Mouse (Mus musculus): ENCODE measurements around the gene Rnf114.

Rnf114 gene

DNA sequence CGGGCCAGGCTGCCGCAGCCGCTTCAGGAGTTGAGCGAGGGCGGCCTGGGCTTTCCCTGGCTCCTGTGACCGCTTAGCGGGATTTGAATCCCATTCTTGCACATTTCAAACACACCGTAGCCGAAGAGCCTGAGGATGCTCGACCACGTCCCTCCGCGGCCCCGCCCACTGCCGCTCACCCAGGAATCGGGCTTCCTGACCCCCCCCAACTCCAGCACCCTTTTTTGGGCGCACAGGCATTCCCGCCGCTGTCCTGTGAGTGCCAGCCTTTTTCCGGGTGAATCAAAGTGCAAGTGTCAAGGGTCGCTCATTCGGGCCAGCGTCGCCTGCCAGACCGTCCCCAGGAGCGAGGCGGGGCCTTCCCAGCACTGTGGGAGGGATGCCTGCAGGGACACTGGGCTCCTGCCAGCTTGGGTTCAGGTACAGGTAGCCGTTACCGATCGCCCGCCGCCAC lies 11.5 kb downstream of the Rnf114 start:
- DNase-seq (ENCODE audit: low spot score): peak; percentile 47

DNA sequence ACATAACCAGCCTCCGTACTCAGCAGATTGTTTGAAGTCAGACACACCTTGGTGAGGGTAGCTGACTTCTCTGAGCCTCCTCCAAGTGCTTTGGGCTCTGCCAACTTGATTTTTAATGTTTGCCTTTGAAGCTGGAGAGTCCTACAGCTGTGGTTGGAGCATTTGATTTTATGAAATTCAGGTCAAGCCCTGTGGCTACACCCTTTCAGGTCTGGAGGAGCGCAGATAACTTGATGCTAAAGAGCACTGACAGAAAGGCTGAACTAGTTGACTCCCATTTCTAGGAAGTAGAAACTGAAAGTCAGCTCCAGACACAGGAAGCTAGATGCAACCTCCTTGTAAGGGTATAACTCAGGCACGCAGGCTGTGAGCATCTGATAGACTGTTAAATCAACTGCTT lies 12.7 kb downstream of the Rnf114 start:
- DNase-seq (ENCODE audit: low spot score): no peak

DNA sequence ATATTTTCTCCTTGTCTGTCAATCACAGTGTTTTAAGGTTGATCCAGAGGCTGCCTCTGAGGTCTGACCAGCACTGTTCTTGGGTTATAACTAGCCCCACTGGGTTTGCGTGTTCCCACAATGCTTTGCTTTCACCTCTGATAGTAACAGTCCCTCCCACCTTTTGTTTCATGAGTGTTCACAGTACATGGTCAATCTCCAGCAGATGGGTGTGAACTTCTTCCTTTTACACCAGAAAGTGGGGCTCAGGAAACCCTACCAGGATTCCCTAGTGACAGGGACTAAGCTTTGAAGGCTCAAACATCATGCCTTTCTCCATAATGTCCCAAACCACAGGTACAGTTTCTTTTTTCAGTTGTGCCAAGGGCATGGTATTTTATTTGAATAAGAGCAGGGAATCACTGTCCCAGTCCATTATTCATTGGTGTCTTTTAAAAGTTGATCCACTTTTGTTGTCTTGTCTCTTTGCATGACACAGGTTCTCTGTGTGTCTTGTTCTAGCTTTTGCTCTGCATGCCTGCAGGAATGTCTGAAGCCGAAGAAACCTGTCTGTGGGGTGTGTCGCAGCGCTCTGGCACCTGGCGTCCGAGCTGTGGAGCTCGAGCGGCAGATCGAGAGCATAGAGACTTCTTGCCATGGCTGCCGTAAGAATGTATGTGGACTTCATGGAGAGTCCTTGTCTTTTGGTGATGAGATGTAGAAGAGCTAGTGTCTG lies 14.3 kb downstream of the Rnf114 start:
- DNase-seq (ENCODE audit: low spot score): no peak

DNA sequence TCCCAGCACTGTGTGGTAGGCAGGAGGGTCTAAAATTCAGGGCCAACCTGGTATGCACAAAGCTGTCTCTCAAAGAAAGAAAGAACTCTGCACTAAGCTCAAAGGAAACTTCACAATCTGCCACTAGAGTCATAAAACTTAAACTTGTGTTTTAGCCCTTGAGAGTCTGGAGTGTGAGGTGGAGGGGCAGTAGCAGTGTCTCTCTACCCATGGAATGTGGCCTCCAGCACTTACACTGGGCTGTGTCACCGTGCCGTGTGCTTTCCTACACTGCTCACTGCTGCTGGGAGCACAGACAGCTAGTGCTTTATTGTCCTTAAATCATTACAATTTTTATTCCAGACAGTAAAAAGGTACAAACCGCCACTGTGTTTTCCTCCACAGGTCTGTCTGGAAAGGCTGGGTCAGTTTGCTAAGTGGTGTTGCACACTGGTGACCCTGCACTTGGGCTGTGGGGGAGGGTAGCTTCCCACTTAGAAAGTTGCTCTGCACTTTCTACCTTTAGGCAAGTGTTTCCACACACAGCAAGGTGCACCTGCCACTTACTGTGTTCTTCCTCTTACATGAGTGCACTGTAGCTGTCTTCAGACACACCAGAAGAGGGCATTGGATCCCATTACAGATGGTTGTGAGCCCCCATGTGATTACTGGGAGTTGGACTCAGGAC lies 15.4 kb downstream of the Rnf114 start:
- no peak for DNase-seq (ENCODE audit: low spot score)

DNA sequence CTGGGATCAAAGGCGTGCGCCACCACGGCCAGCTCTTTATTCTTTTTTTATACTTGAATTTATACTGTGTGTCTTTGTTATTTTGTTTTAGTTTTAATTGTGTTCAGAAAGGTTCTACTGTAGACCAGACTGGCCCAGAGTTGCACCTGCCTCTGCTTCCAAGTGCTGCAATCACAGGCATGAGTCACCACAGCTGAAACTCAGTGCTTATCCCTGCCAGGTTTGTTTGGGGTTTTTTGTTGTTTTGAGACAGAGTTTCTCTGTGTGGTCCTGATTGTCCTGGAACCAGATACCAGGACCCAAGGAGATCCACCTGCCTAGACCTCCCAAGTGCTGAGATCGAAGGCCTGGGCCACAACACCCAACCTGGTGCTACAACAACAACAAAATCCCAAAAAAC lies 16.1 kb downstream of the Rnf114 start:
- DNase-seq (ENCODE audit: low spot score): no peak

DNA sequence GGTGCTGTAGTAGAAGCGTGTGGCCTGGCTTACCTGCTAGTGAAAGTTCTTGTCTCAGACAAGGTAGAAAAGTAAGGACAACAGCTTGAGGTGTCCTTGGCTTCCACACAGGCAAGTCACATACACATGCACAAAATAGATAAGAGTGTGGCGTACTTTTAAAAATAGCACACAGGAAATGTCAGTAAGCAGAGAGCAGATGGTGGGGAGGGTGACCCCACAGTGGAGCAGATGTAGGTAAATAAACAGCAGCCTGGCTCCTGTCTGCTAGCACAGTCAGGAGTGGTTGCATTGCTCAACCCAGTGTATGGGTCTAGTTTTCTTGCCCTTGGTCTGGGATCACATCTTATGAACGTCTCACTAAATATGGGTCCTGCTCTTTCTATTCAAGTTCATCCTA lies 18.0 kb downstream of the Rnf114 start:
- DNase-seq (ENCODE audit: low spot score): no peak

DNA sequence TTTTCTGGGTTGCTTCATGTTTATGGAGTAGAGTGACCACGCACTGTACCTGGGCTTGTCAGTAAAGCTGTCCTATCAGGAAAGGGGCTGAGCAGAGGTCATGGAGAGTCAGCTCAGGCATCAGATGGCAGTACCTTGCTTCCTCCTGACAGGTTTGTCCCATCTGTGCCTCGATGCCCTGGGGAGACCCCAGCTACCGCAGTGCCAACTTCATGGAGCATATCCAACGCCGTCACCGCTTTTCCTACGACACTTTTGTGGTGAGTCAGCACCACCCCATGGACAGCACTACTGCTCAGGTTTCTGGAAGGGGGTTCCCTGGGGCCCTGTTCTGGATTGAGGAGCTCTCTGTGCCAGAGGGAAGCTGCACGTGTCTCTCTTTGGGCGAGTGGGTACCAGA lies 19.9 kb downstream of the Rnf114 start:
- no peak for DNase-seq (ENCODE audit: low spot score)

DNA sequence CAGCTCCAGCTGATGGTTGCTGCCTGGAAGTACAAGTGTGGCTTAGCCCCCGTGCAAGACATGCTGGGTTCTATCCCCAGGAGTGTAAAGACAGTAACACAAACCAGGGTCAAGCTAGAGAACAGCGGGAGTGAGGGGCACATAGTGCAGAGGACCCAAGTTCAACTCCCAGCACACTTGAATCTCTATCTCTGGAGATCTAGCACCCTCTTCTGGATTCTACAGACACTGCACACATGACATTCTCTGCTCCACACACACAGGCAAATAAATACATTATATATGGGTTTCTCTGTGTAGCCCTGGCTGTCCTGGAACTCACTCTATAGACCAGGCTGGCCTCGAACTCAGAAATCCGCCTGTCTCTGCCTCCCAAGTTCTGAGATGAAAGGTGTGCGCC lies 20.5 kb downstream of the Rnf114 start:
- peak; percentile 52 for DNase-seq (ENCODE audit: low spot score)

DNA sequence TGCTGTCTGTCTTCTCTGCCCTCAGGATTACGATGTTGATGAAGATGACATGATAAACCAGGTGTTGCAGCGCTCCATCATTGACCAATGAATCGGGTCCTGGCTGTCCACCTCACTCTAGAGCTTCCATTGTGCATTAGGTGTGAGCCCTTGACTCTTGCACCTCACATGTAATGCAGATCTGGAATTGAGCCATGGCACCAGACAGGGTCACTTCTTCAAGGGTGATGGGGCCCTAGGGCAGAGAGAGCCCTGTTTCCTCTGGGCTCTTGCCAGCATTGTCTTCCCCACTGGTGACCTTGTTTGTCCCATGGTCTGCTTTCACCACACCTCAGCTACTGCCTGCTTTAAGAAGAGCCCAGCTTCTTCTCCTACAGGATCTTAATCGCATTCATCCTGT lies 22.2 kb downstream of the Rnf114 start:
- no peak for DNase-seq (ENCODE audit: low spot score)

DNA sequence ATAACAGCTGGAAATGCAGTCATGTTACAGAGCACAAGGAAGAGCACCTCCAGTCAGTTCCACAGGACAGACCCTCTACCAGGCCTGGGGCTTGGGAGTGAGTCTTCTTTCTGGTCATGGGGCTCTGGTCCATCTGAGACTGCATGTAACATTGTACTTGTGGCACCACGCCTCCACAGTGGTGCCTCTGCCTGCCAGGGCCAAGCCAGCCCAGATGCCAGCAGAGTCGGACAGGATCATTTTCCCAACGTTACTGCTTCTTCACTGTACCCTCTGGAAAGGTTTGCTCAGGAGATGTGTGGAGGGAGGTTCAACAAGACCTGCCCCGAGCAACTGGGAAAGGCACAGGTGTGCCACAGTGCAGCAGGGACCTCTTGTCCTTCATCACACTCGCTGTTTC lies 23.2 kb downstream of the Rnf114 start:
- no peak for DNase-seq (ENCODE audit: low spot score)

DNA sequence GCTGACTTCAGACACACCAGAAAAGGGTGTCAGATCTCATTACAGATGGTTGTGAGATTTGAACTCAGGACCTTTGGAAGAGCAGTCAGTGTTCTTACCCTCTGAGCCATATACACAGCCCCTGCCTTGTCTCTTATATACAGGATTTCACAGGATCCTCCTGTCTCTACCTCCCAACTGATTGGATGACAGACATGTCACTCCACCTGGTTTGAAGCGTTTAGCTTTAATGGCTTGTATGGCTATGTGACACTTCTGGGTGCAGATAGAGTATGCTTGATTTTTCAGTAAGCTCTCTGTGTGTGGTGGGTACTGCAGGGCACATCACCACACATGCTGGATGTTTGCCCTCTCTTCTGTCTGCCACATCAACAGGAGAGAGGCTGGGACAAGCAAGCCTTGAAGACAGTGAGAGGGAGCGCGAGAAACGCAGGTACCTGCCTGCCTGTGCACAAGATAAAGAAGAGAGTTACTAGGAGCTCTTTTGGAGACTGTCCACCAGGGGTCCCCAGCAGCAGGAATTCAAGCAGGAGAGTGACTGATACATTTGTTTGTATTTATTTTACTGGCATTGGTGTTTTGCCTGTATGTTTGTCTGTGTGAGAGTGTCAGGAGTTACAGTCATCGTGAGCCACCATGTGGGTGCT lies 27.3 kb downstream of the Rnf114 start:
- no peak for DNase-seq (ENCODE audit: low spot score)

DNA sequence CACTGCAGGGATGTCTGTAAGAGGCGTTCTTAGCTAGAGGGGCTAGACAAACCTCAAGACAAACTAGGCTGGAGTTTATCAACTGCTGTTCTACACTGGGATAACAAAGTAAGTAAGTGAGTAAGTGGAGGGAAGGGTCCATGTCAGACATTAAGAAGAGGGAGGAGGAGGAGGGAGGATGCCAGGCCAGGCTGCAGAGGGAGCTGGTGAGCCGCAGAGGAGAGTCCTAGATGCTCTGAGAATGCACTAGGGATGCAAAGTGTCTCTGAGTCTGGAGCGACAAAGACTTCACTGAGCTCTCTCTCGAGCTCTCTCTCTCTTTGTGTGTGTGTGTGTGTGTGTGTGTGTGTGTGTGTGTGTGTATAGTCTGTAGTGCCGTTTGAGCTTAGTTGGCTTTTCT lies 35.8 kb downstream of the Rnf114 start:
- DNase-seq (ENCODE audit: low spot score): peak; percentile 57

DNA sequence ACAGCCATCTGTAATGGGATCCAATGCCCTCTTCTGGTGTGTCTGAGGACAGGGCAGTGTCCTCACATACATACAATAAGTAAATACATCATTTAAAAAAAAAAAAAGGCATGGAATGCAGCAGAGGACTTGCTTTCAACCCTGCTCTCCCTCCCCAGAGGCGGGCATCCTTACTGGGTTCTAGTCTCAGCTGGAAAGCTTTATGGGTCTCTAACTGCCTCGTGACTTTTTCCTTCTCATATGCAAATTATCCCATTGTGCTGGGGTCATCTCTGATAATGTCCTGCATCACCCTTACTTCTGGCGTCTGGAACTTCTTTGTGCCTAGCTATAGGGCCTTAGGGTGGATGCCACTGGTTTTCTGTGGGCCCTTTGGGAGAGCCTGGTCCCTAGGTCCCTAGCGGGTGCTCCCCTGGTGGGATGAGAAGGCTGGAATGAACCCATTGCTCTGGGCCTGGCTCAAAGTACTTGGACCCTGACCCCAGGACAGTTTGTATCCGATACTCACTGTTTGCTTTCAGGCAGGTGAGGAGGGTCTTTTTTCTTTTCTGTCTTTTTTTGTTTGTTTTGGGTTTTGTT lies 37.6 kb downstream of the Rnf114 start:
- DNase-seq (ENCODE audit: low spot score): no peak

DNA sequence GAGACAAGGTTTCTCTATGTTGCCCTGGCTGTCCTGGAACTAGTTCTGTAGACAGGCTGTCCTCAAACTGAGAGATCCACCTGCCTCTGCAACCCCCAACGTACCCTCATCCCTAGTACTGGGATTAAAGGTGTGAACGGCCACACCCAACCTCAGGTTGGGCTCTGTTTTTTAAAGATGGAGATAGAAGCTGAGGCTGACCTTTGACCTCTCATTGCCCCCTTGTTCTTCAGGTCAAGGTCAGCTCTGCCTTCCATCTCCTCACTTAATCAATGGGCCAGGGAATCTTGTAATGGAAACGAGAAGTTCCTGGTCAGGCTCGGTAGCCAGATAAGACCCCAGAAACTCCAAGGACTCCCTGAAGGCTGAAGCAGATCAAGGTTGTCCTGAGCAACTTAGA lies 38.1 kb downstream of the Rnf114 start:
- DNase-seq (ENCODE audit: low spot score): no peak

DNA sequence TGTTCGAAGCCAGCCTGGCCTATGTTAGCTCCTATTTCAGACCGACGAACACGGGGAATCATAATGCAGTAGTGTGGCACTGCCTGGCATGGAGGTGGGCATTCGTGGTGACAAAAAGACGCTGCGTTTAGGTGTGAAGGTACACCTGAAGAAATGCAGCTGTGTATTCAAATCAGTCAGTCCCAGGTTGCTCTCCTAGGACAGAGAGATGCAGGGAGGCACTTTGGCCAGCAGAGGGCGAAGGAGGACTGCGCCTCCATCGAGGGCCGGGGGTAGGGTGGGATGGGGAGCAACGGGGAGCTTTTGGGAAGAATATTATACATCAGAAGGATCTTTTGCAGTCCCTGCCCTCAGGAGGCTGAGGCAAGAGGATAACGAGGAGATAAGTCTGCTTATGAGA lies 39.7 kb downstream of the Rnf114 start:
- DNase-seq (ENCODE audit: low spot score): peak; percentile 78

DNA sequence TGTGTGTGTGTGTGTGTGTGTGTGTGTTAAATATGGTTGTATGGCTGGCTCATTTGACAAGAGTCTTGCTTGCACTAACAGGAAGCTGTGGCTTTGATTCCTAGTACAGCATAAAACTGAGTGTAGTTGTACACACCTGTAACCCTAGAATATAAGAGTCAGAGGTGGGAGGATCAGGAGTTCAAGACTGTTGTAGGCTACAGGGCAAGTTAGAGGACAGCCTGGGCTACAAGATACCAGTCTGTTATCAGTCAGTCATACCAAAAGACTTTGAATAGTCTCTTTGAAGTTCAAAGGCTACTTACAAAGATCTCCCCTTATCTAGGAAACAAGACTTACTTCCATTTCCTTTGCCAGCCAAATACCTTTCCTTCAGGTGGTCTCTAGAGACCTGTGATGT lies 41.4 kb downstream of the Rnf114 start:
- DNase-seq (ENCODE audit: low spot score): no peak

DNA sequence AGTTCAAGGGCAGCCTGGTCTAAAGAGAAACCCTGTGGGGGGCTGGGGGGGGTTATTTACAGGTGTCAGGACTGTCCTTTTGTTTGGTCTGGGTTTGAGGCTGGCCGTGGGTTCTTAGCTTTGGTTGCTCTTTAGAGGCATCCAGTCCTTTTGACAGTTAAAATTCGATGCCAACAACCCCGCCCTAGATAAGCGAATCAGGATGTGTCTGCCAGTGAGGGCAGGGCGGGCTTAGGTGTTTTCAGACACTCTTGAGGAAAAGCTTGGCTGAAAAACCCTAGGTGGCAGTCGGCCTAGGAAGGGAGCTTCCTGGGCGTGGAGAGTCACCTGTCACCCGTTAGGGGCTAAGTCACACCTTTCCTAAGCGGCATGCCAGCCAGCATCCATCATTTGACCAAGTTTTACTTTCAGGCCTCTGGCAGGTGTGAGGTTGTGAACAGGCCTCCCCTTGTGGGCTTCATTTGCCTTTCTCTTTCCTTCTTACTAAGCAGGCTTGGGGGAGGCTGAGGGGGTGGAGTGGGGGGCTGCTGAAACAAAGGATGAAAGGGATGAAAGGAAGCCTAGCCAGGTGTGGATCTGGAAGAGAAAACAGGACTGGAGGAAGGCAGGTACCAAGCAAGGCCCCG lies 44.0 kb downstream of the Rnf114 start:
- DNase-seq (ENCODE audit: low spot score): no peak

DNA sequence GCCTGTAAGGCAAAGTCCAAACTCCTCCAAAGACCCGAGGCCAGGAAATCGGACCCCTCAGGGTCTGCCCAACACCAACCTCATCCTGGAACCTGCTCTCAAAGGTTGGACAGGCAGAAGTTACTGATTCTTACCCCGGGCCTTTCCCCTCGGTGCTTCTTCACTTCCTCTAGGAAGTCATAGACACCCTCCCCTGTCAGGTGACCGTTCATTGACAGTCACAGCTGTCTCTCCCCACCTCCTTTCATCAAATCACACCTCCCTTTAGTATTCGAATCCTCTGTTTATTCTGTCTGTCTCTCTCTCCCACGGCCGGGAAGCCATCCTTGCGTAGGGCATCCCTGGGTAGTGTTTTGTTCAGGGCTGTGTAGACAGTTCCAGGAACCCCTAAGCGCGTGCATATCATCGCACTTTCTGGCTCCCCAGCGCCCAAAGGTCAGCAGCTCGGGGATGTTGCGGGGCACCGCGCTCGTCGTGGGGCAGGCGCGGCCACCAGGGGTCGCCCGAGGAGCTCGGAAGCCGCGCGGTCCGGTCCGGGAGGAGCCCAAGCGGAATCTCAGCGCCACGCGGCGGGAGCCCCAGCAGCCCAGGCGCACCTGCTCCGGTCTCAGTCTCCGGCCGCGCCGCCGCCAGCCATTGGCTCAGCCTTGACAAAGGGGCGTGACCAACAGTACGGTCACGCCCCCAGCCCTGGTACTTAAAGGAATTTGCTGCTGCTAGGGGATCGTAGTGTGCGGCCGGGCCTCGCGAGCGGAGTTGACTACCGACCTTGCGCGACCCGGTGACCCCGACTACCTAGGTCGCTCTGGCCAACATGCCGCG lies 45.2 kb downstream of the Rnf114 start, which contains the start of gene Snai1:
Gene Snai1, plus strand, starts transcription at position 720 of the 822 bp plus-strand sequence.
- peak; percentile 97 for DNase-seq (ENCODE audit: low spot score)

DNA sequence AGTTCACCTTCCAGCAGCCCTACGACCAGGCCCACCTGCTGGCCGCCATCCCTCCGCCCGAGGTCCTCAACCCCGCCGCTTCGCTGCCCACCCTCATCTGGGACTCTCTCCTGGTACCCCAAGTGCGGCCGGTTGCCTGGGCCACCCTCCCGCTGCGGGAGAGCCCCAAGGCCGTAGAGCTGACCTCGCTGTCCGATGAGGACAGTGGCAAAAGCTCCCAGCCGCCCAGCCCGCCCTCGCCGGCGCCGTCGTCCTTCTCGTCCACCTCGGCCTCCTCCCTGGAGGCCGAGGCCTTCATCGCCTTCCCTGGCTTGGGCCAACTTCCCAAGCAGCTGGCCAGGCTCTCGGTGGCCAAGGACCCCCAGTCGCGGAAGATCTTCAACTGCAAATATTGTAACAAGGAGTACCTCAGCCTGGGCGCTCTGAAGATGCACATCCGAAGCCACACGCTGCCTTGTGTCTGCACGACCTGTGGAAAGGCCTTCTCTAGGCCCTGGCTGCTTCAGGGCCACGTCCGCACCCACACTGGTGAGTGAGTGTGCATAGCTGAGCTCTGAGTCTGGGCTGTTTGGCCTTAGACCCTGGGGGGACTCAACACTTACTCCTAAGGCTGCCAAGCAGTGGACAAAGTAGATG lies 46.3 kb downstream of the Rnf114 start:
- no peak for DNase-seq (ENCODE audit: low spot score)

DNA sequence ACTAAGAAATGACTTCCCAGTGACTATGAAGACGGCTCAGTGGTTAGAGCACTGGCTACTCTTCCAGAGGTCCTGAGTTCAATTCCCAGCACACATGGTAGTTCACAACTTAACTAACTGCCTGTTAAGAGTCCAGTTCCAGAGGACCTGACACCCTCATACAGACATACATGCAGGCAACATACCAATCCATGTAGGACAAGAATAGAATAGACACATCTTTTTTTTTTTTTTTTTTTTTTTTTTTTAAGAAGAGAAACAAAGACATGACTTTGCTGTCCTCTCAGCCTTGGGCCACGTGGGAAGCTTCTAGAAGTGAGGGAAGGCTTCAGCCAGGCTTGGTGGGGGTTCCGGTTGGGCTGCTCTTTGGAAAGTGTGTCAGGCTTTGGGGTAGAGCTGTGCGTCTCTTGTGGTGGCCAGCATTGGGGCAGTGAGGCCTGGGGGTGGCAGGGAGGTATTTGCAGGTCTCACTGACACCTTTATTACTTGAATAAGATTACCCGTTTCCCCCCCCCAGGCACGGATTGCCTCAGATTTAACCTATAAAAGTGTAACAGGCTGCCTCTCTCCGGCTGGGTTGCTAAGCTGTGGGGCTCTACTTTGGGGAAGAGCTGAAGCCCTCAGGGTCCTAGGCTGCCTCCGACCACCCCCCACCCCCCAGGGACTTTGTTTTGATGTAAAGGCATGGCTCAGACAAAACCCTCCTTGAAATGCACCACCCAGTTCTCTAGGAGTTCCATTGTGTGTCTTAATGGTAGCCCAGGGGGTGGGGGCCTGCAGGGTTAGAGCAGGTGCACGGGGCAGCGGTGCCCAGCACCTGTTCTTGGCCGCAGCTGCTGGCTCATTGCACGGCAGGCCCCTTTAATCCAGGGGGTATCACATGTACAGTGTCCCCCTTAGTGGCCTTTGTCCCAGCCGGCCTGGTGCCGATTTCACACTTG lies 47.4 kb downstream of the Rnf114 start:
- DNase-seq (ENCODE audit: low spot score): no peak
